Mouse (Mus musculus) bone marrow, adult 2 months (tissue): ENCODE results near the gene Mex3a. TPM values are rescaled to one million over a fixed set of nuclear protein-coding genes. Genes with fewer than 3 reads are reported as not detected.

Experiments
- H3K27ac ChIP-seq: fragments of 200-500 bp; 2 replicates; pipeline ENCODE4 v1.5.1; 2012; ENCODE audit warnings: low read depth, mild to moderate bottlenecking, control low read depth, inconsistent platforms, low read length; ENCODE audit not compliant: control insufficient read depth, poor library complexity, insufficient read depth
- H3K4me1 ChIP-seq: fragments of 200-500 bp; 2 replicates; pipeline ENCODE4 v1.6.1; 2011; ENCODE audit warnings: low read length; ENCODE audit not compliant: control insufficient read depth, insufficient read depth
- H3K4me3 ChIP-seq: fragments of 200-500 bp; replicated peaks from 2 replicates; pipeline ENCODE3; 2011; ENCODE audit warnings: mild to moderate bottlenecking, low read depth, low read length, control low read depth; ENCODE audit not compliant: control insufficient read depth
- CTCF ChIP-seq: fragments of 200-500 bp; IDR thresholded peaks from 2 replicates; pipeline ENCODE4 v1.5.1; 2011; ENCODE audit warnings: low read length, control low read depth; ENCODE audit not compliant: control insufficient read depth, insufficient read depth
- POLR2A ChIP-seq: fragments of 200-500 bp; IDR thresholded peaks from 2 replicates; pipeline ENCODE4 v1.6.1; 2011; ENCODE audit warnings: low read depth, mild to moderate bottlenecking, control low read depth, low read length, borderline replicate concordance; ENCODE audit not compliant: control insufficient read depth
- WGBS: fragments of 180-500 bp; shearing (Covaris S2); methylation state at CpG from one replicate; pipeline ENCODE4 v1.1.7; 2018; 5-methylcytosine and 5-hydroxymethylcytosine counted together
- polyA plus RNA-seq: library from polyadenylated mRNA; stranded (reverse); fragments of >200 nt; gene quantifications from 2 replicates; pipeline ENCODE4 v1.2.4, GENCODE M21; 2011; ENCODE audit warnings: low replicate concordance; ENCODE audit not compliant: missing spikeins, insufficient read depth, insufficient read length

The Mex3a gene
- polyA plus RNA-seq, 1 experiment: 2.2 TPM

GRCm38 (mm10) chr3:88510421-88511289, 21.5 kb upstream of the Mex3a start:
- TF ChIP-seq POLR2A (no peak), CTCF (no peak)
- Histone ChIP-seq H3K27ac (no peak overlapping the region), H3K4me1 (peaks cover 1% of the 10 kb centered on the region; the same call in 1 of the 2 replicates), H3K4me3 (no peak overlapping the region)
- WGBS: 33% methylated on average over 13 of the region's 13 CpGs

- WGBS: 39% methylated on average over 4 of the region's 4 CpGs
- Histone ChIP-seq H3K4me1 (peaks cover 1% of the 10 kb centered on the region; the same call in 1 of the 2 replicates), H3K27ac (no peak overlapping the region), H3K4me3 (no peak overlapping the region)
- no peak for TF ChIP-seq CTCF
- TF ChIP-seq POLR2A: no peak
Observed at GRCm38 (mm10) chr3:88511559-88511958, 20.6 kb upstream of the Mex3a start.

DNA sequence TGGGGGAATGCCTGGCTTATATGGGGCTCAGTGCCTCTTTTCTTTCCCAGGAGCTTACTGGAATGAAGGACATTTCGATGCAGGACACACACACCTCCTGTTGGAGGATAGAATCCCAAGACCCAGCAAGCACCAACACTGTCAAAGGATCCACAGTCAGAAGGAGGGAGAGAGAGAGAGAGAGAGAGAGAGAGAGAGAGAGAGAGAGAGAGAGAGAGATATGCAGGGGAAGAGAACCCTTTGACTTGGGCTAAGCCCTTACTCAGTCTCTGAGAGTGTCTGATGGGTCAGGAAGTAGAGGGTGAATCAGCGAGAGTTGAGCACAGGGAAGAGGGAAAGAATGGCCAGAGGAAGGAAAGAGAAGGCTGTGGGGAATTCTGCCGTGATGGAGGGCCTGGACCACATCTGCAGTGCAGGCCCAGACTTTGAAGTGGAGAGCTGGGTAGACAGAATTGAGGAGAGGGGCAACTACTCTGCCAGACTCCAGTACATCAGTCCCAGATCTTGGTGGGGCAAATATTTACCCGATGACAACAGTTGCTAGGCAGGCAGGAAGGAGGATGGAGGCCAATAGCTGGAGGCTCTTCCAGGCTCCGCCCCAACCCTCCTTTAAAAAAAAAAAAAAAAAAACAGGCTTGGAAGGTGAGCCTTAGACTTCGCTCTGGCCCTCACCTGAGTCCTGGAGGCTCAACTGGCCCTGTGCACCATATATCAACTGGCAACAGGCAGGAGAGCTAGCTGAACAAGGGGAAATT, 19.9 kb upstream of the Mex3a start:
- Histone ChIP-seq H3K4me3 (no peak overlapping the region), H3K27ac (no peak overlapping the region), H3K4me1 (peaks cover 1% of the 10 kb centered on the region; the same call in 1 of the 2 replicates)
- 63% methylated on average over 6 of the region's 6 CpGs for WGBS
- TF ChIP-seq POLR2A (no peak), CTCF (no peak)

DNA sequence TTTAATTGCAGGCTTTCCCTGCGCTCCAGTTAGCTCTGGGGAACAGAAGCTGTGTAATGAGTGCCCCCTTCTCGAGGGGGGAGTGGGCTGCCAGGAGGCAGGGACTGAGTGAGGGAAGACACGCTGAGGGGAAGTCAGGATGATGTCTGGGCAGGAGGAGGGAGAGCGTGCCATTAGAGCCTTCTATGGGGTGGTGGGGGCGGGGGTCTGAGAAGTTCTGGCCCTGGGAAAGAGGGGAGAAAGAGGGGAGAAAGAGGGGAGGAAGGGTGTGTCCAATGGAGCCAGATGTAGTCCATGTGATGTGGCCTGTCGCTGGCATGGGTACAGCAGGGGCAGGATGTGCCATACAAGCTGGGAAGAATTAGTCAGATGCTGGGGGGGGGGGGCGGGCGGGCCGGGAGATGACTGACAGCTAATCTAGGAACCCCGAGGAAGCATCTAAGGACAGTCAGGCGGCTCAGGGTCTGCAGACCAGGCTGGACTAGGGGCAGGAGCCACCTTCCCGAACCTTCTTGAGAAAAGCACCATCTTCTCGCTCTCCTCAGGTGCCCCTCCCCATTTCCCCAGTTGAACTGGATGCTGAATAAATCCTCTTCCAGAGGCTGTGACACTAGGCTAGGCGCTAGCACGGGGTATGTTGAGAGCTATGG, 19.2 kb upstream of the Mex3a start:
- no peak overlapping the region for H3K27ac ChIP-seq
- 28% methylated on average over 15 of the region's 15 CpGs for WGBS
- no peak overlapping the region for H3K4me3 ChIP-seq
- TF ChIP-seq POLR2A: no peak
- no peak for TF ChIP-seq CTCF
- peaks cover 1% of the 10 kb centered on the region; the same call in 1 of the 2 replicates for H3K4me1 ChIP-seq

DNA sequence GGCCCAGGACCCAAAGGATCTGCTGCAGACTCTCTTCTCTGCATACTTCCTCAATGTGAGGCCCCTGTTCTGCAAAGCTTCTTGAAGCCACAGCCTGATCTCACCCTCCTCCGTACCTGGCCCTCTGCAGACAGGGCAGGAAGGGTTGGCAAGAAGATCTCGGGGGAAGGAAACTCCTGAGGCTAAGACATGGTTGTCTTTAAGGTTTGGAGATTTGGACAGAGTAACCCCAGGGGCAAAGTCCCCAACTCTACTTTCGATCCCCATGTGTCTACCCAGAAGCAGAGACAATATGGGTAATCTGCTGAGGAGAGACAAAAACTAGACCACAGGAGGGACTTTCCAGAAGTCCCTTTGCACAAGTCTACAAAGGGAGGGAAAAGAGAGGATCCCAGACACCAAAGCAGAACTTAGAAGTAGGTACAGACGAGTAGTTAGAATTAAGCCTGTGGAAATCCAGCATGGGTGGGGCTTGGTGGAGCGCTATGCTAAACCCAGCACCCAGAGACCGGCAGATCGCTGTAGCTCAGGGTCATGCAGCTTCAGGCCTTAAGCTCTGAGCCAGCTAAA, 18.6 kb upstream of the Mex3a start:
- 32% methylated on average over 7 of the region's 7 CpGs for WGBS
- H3K4me3 ChIP-seq: no peak overlapping the region
- H3K4me1 ChIP-seq: peaks cover 1% of the 10 kb centered on the region; the same call in 1 of the 2 replicates
- H3K27ac ChIP-seq: no peak overlapping the region
- TF ChIP-seq POLR2A (no peak), CTCF (no peak)

- TF ChIP-seq POLR2A: no peak
- no peak for TF ChIP-seq CTCF
- WGBS: 61% methylated on average over 10 of the region's 10 CpGs
- H3K4me3 ChIP-seq: no peak overlapping the region
- no peak overlapping the region for H3K27ac ChIP-seq
- H3K4me1 ChIP-seq: peaks cover 1% of the 10 kb centered on the region; the same call in 1 of the 2 replicates
Observed at GRCm38 (mm10) chr3:88514231-88515094, 17.7 kb upstream of the Mex3a start.

GRCm38 (mm10) chr3:88515095-88515386, 17.2 kb upstream of the Mex3a start:
- H3K4me1 ChIP-seq: peaks cover 1% of the 10 kb centered on the region; the same call in 1 of the 2 replicates
- no peak overlapping the region for H3K27ac ChIP-seq
- no peak overlapping the region for H3K4me3 ChIP-seq
- WGBS: 94% methylated on average over 2 of the region's 2 CpGs
- TF ChIP-seq CTCF (no peak), POLR2A (no peak)

DNA sequence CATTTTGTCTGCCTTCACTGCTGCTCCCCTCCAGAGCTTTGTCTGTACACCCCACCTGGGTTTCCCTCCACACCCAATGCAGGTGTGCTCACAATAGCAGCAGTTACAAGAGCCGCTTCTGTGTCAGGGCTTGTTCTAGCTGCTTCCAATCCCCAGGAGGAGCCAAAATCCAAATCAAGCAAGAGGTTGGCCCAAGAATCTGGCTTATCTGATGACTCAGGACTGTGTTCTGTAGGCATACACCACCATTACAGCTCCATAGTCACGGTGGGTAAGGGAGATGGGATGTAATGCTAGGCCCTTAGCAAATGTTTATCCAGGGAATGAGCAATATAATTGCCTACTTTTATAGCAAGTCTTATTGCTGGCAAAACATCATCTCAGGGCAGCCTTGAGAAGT, 15.8 kb upstream of the Mex3a start:
- 88% methylated on average over 2 of the region's 2 CpGs for WGBS
- no peak overlapping the region for H3K27ac ChIP-seq
- peaks cover 1% of the 10 kb centered on the region; the same call in 1 of the 2 replicates for H3K4me1 ChIP-seq
- no peak overlapping the region for H3K4me3 ChIP-seq
- no peak for TF ChIP-seq POLR2A
- TF ChIP-seq CTCF: no peak
